Mouse (Mus musculus) bone marrow, adult 2 months (tissue): Measurements from ENCODE around the gene Rnf24.

Experiments
- CTCF ChIP-seq: fragments of 200-500 bp; IDR thresholded peaks from 2 replicates; pipeline ENCODE4 v1.5.1; 2011; ENCODE audit warnings: low read length, control low read depth; ENCODE audit not compliant: control insufficient read depth, insufficient read depth
- POLR2A ChIP-seq: fragments of 200-500 bp; IDR thresholded peaks from 2 replicates; pipeline ENCODE4 v1.6.1; 2011; ENCODE audit warnings: low read depth, mild to moderate bottlenecking, control low read depth, low read length, borderline replicate concordance; ENCODE audit not compliant: control insufficient read depth

- no peak for TF ChIP-seq CTCF
- no peak for TF ChIP-seq POLR2A
Measured at GRCm38 (mm10) chr2:131364689-131365088, 12.0 kb upstream of the Rnf24 start.
